Mouse (Mus musculus): ENCODE data around the gene Capn15.

The Capn15 gene

GRCm38 (mm10) chr17:25992274-25992673 lies 6.7 kb upstream of the Capn15 start:
- DNase-seq, result no peak

- DNase-seq, result no peak
Measured at GRCm38 (mm10) chr17:25990331-25990730, 4.7 kb upstream of the Capn15 start.

GRCm38 (mm10) chr17:25984556-25985305 lies 865 bp downstream of the Capn15 start:
- DNase-seq, result no peak

- peak; percentile 25 for DNase-seq
Measured at GRCm38 (mm10) chr17:25984066-25984465, 1.5 kb downstream of the Capn15 start.

GRCm38 (mm10) chr17:25982913-25983312 lies 2.7 kb downstream of the Capn15 start:
- DNase-seq, result peak; percentile 23

- peak; percentile 60 for DNase-seq
Measured at GRCm38 (mm10) chr17:25980854-25981253, 4.7 kb downstream of the Capn15 start.

- DNase-seq, result peak; percentile 26
Measured at GRCm38 (mm10) chr17:25979829-25980738, 5.5 kb downstream of the Capn15 start.

GRCm38 (mm10) chr17:25970954-25971707 lies 14.5 kb downstream of the Capn15 start:
- no peak for DNase-seq

GRCm38 (mm10) chr17:25970448-25970847 lies 15.1 kb downstream of the Capn15 start:
- no peak for DNase-seq

- DNase-seq, result no peak
Measured at GRCm38 (mm10) chr17:25968176-25968575, 17.4 kb downstream of the Capn15 start.

- no peak for DNase-seq
Measured at GRCm38 (mm10) chr17:25967652-25968051, 17.9 kb downstream of the Capn15 start.

GRCm38 (mm10) chr17:25964271-25964670 lies 21.3 kb downstream of the Capn15 start:
- DNase-seq, result no peak

- no peak for DNase-seq
Measured at GRCm38 (mm10) chr17:25962413-25962905, 23.1 kb downstream of the Capn15 start.

- DNase-seq, result no peak
Measured at GRCm38 (mm10) chr17:25961566-25961965, 24.0 kb downstream of the Capn15 start.

GRCm38 (mm10) chr17:25959630-25960467 lies 25.7 kb downstream of the Capn15 start:
- DNase-seq, result no peak

- no peak for DNase-seq
Measured at GRCm38 (mm10) chr17:25958771-25959494, 26.7 kb downstream of the Capn15 start.

GRCm38 (mm10) chr17:25957586-25958051 lies 28.0 kb downstream of the Capn15 start:
- DNase-seq, result no peak

GRCm38 (mm10) chr17:25956631-25957030 lies 29.0 kb downstream of the Capn15 start:
- no peak for DNase-seq

GRCm38 (mm10) chr17:25956201-25956600 lies 29.4 kb downstream of the Capn15 start:
- peak; percentile 84 for DNase-seq

- DNase-seq, result no peak
Measured at GRCm38 (mm10) chr17:25955736-25956135, 29.9 kb downstream of the Capn15 start.

- DNase-seq, result no peak
Measured at GRCm38 (mm10) chr17:25954671-25955070, 30.9 kb downstream of the Capn15 start.

All from cerebellum, adult 8-10 months (tissue).